Mouse (Mus musculus): Measurements from ENCODE around the gene Ptges2. TPM values are rescaled to one million over a fixed set of nuclear protein-coding genes. Genes with fewer than 3 reads are reported as not detected.
"Not testable (repeated sequence)": the region's sequence is repeated elsewhere in the genome, so short reads cannot be mapped to it uniquely, and the experiment has no call there.

Ptges2 gene
- total RNA-seq (2021) = 10 to 100 TPM; 69.9 to 70.6 TPM

- intact Hi-C loops (cut with DNase I) = loop anchor here (2.0 to 5.0 kb wide), 2 partner anchors 33 to 83 kb away; no protein-coding TSS in a partner anchor
- peak; percentile 96 to 97 for DNase-seq
Measured at GRCm38 (mm10) chr2:32395484-32395945, at the start of gene Ptges2. Gene Ptges2, plus strand, starts transcription at chr2:32395896.

DNA sequence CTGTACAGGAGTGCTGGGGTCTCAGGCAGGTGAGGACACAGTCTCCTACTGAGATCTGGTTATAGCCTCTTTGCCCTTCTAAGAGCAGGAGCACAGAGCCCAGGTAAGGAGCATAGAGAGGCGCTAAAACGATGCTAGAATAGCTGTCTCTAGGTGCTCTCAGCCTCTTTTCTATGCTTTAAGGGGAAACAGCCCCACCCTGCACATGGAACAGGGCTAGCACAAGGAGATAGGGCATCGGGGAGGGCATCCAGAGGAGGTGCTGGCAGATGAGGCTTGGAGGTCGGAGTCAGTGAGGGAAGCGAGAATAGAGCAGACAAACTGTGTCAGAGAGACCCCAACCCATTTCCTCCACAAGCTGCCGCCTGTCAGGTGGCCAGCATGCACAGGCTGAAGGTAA lies 48.7 kb upstream of the Ptges2 start:
- intact Hi-C loops (cut with DNase I) = no loop called here
- no peak for DNase-seq

- no peak for DNase-seq
- intact Hi-C loops (cut with DNase I) = no loop called here
Measured at GRCm38 (mm10) chr2:32348311-32348710, 47.4 kb upstream of the Ptges2 start.

DNA sequence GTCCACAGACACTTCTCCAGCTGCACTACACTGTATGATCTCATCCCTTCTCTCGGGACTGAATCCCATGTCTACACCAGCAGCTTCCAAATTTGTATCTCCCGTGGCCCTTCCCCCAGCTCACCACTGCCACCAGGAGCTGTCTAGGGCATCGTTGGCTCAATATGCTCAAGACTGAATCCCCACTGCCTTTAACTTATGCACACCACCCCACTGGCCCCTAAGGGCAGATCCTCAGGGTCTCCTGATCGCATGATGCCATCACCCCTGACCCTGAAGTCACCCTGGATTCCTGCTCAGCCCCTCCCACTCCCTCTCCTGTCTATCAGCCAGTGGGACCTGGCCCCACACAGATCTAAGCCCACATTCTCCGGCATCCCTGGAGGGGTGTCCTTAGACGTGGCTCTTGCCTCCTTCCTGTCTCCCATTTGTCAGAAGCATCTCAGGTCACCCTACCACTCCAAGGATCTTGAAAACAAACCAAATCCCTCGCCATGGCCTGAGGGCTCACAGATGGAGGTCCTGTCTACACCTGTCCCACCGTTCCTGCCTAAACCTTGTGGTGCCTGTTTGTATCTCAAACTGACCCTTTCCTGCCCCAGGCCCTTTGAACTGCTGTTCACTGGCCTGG lies 46.0 kb upstream of the Ptges2 start:
- DNase-seq = no peak
- intact Hi-C loops (cut with DNase I) = loop anchor here (2.0 kb wide), 1 partner anchor 41 kb away; no protein-coding TSS in a partner anchor

GRCm38 (mm10) chr2:32350471-32351051 lies 45.1 kb upstream of the Ptges2 start:
- DNase-seq = peak in 1 of 2 experiments; percentile 29
- intact Hi-C loops (cut with DNase I) = loop anchor here (2.0 kb wide), 1 partner anchor 42 kb away; no protein-coding TSS in a partner anchor

GRCm38 (mm10) chr2:32351471-32351961 lies 44.2 kb upstream of the Ptges2 start:
- no peak for DNase-seq
- intact Hi-C loops (cut with DNase I) = loop anchor here (2.0 kb wide), 1 partner anchor 43 kb away; no protein-coding TSS in a partner anchor

DNA sequence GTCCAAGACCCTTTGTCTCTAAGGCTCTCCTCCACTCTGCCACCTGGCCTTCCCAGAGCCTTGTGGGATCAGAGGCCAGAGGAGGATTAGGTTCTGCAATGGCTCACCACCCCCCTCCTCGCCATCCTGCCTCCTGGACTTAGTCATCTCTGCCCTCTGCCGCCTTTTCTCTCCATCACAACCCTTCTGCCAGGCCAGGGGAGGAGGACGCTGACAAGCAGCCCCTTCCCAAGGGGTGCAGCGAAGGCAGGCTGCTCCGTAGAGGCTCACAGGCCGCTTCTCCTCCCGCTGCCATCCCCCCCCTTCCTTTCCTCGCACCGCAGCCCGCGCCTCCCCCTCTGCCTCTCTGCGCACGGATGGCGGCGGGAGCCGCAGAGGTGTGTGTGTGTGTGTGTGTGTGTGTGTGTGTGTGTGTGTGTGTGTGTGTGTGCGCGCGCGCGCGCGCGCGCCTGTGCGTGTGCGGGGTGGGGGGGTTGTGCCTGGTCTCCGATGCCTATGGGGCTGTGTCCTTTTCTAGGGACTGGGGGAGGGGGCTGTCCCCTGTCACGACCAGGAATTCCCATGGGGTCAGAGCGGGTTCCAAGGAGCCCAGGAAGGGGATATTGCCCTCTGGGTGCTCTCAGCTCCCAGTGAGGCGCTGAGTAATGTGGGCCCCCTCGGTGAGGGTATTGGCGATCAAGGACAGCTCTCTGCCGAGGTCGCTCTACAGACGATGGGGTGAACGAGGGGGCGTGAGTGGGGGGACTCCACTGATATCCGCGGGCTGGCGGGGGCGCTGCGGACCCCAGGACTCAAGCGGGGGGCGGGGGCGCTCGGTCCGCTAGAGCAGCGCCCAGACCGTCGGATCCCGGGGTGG lies 43.3 kb upstream of the Ptges2 start, which contains the start of gene Ciz1:
Gene Ciz1 (plus strand): TSS at position 177 of the 856 bp plus-strand sequence.
- intact Hi-C loops (cut with DNase I) = loop anchor here (2.0 kb wide), 1 partner anchor 134 kb away; no protein-coding TSS in a partner anchor
- peak; percentile 18 to 25 for DNase-seq

- DNase-seq = peak; percentile 95 to 96
- intact Hi-C loops (cut with DNase I) = loop anchor here (2.0 kb wide), 1 partner anchor 134 kb away; no protein-coding TSS in a partner anchor
Measured at GRCm38 (mm10) chr2:32353007-32353542, 42.6 kb upstream of the Ptges2 start, which contains the start of gene Dnm1. Gene Dnm1, minus strand, starts transcription at chr2:32353338.

DNA sequence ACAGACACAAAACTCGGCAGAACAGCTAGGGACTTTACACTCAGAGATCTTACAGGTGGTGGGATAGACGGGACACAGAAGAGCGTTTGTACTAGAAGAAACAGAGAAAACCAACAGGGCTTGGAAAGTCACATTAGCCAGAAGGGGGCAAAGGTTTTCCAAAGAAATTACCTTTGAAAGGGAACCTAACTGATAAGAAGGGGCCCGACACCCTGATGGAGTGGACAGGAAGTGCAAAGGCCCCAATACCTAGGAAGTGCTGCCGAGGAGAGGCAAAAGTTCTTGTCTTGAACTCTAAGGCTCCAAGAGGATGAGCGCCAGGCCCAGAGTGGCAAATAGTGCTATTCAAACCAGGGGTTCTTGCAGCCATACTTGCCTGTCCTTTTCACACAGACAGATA lies 41.9 kb upstream of the Ptges2 start:
- intact Hi-C loops (cut with DNase I) = loop anchor here (2.0 kb wide), 1 partner anchor 133 kb away; no protein-coding TSS in a partner anchor
- DNase-seq = no peak

DNA sequence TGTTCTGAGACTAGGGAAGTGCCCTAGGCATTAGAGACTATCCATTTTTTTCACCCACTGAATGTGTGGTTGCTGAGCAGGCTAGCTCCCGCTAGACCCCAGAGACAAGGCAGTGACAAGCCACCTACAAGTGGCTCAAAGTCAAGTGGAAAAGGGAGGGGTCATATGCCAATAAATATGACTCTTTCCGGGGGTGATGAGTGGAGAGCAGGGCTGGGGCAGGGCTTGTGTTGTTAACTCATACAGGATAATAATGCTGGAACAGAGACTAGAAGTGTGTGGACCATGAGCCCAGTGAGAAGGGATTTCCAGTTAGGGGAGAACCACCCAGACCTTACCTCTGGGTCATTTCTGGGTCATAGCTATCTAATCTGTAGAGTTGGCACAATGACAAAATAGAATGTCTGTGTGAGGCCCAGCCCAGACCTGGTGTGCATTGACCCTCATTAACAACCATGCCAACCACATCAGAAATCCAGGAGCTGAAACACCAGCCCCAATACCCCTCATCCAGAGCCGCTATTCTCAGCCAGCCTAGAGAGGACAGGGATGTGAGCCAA lies 41.3 kb upstream of the Ptges2 start:
- no peak for DNase-seq
- intact Hi-C loops (cut with DNase I) = no loop called here

DNA sequence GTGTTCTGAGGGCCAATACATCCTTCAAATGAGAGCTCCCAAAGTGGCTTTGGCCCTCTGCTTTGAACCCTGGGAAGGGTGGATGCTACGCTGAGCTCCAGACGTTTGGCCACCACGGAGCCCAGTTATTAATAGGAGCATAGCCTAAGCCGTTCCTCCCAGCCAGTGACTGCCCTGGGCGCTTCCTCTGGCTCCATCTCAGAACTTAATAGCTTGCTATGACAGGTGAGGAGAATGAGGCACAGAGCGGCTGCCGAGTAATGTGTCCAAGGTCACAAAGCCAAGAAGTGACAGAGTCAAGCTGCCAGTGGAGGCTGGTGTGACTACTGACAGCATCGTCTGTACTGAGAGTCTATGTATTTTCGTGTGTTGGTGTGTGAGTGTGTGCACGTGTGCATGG lies 39.5 kb upstream of the Ptges2 start:
- no peak for DNase-seq
- intact Hi-C loops (cut with DNase I) = no loop called here

- intact Hi-C loops (cut with DNase I) = no loop called here
- no peak for DNase-seq
Measured at GRCm38 (mm10) chr2:32357710-32358109, 38.0 kb upstream of the Ptges2 start.

- intact Hi-C loops (cut with DNase I) = no loop called here
- no peak for DNase-seq
Measured at GRCm38 (mm10) chr2:32358381-32358780, 37.3 kb upstream of the Ptges2 start.

DNA sequence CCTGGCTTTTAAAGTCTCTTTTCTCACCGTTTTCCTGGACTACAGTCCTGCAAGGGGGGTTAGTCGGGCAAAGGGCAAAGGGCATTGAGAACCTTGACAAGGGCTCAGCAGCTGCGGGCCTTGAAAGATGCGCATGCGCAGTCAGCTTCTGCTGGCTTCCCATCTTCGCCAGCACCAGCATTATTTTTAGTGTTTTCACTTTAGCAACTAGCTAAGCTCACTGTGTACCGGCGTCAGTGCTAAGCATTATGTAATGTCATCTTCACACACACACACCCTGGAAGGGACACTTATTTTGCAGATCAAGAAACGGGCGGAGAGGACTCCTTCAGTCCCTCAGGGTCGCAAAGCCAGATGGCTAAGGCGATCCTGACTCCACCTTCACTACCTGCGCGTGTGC lies 35.0 kb upstream of the Ptges2 start:
- DNase-seq = peak; percentile 75 to 78
- intact Hi-C loops (cut with DNase I) = no loop called here

DNA sequence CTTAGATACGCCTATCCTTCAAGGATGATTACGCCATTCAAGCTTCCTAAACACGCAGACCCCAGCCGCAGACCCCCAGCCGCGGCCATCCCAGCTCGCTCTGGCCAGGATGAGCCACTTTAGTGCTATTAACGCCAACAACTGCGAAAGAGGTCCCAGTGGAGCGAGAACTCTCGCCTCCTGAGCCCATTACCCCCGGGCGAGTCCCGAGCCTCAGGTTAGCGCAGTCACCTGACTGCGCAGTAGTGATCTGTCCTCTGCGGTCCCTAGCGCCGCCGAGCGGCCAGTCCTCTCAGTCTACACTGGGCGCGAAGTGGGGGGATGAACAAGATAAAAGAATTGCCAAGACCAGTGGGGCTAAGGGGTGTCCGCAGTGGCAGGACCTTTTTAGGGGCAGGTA lies 34.3 kb upstream of the Ptges2 start:
- peak; percentile 69 to 76 for DNase-seq
- intact Hi-C loops (cut with DNase I) = no loop called here

GRCm38 (mm10) chr2:32362274-32362673 lies 33.4 kb upstream of the Ptges2 start:
- not testable (repeated sequence) for DNase-seq

GRCm38 (mm10) chr2:32362817-32363340 lies 32.8 kb upstream of the Ptges2 start:
- intact Hi-C loops (cut with DNase I) = loop anchor here (2.0 kb wide), 1 partner anchor 32 kb away; the partner anchor contains the start of gene Ptges2
- DNase-seq = peak; percentile 96 to 97

More at GRCm38 (mm10) chr2:32362274-32362673, 33.4 kb upstream of the Ptges2 start:
- intact Hi-C loops (cut with DNase I) = loop anchor here (2.0 kb wide), 1 partner anchor 33 kb away; the partner anchor contains the start of gene Ptges2

GRCm38 (mm10) chr2:32363376-32364106 lies 32.2 kb upstream of the Ptges2 start:
- DNase-seq = no peak
- intact Hi-C loops (cut with DNase I) = loop anchor here (2.0 kb wide), 1 partner anchor 31 kb away; the partner anchor contains the start of gene Ptges2

GRCm38 (mm10) chr2:32364121-32364520 lies 31.6 kb upstream of the Ptges2 start:
- intact Hi-C loops (cut with DNase I) = no loop called here
- DNase-seq = no peak

All from heart, postnatal 36 days (tissue).